Mouse (Mus musculus): Measurements from ENCODE around the gene Zbtb42. TPM values are rescaled to one million over a fixed set of nuclear protein-coding genes. Genes with fewer than 3 reads are reported as not detected.

Gene Zbtb42
- polyA plus RNA-seq, 1 experiment from 2014 or later: 4.9 TPM

- no peaks in the 10 kb centered on the region for H3K36me3 ChIP-seq (ENCODE audit: control insufficient read depth, insufficient read depth)
- peak overlapping the region; percentile 85 for H3K4me3 ChIP-seq (ENCODE audit: low read length)
- peak overlapping the region; percentile 99 for H3K9ac ChIP-seq (ENCODE audit: low read length)
- H3K27me3 ChIP-seq (ENCODE audit: control insufficient read depth, insufficient read depth, low read length): no peaks in the 10 kb centered on the region
- WGBS: 3% methylated on average over 54 of the region's 54 CpGs
- peak overlapping the region; percentile 81 for H3K4me2 ChIP-seq (ENCODE audit: low read depth, low read length)
- H3K9me3 ChIP-seq (replicated peaks; ENCODE audit: control insufficient read depth, low read length): no peaks in the 10 kb centered on the region
- peak overlapping the region; percentile 90 for H3K27ac ChIP-seq (ENCODE audit: low read length)
- peak; percentile 97 for ATAC-seq (replicated peaks; ENCODE audit: extremely low read depth, insufficient read depth, low FRiP score)
- peaks cover 15% of the 10 kb centered on the region for H3K4me1 ChIP-seq (ENCODE audit: control insufficient read depth, insufficient read depth, low read length)
Measured at GRCm38 (mm10) chr12:112693185-112694126, 14.8 kb downstream of the Zbtb42 start.

- no peak overlapping the region for H3K27ac ChIP-seq (ENCODE audit: low read length)
- H3K4me3 ChIP-seq (ENCODE audit: low read length): peak overlapping the region; percentile 85
- H3K9me3 ChIP-seq (replicated peaks; ENCODE audit: control insufficient read depth, low read length): no peaks in the 10 kb centered on the region
- no peak for ATAC-seq (replicated peaks; ENCODE audit: extremely low read depth, insufficient read depth, low FRiP score)
- H3K4me2 ChIP-seq (ENCODE audit: low read depth, low read length): peak overlapping the region; percentile 81
- WGBS: 74% methylated on average over 10 of the region's 10 CpGs
- H3K27me3 ChIP-seq (ENCODE audit: control insufficient read depth, insufficient read depth, low read length): no peaks in the 10 kb centered on the region
- peak overlapping the region; percentile 99 for H3K9ac ChIP-seq (ENCODE audit: low read length)
- H3K36me3 ChIP-seq (ENCODE audit: control insufficient read depth, insufficient read depth): no peaks in the 10 kb centered on the region
- H3K4me1 ChIP-seq (ENCODE audit: control insufficient read depth, insufficient read depth, low read length): peaks cover 13% of the 10 kb centered on the region
Measured at GRCm38 (mm10) chr12:112694127-112694475, 15.5 kb downstream of the Zbtb42 start.

GRCm38 (mm10) chr12:112696806-112697425 is 18.3 kb downstream of the Zbtb42 start:
- Histone ChIP-seq H3K27me3 (ENCODE audit: control insufficient read depth, insufficient read depth, low read length) (peaks cover 20% of the 10 kb centered on the region), H3K4me2 (ENCODE audit: low read depth, low read length) (no peak overlapping the region), H3K9me3 (replicated peaks; ENCODE audit: control insufficient read depth, low read length) (no peaks in the 10 kb centered on the region), H3K36me3 (ENCODE audit: control insufficient read depth, insufficient read depth) (no peaks in the 10 kb centered on the region), H3K4me3 (ENCODE audit: low read length) (no peak overlapping the region), H3K4me1 (ENCODE audit: control insufficient read depth, insufficient read depth, low read length) (peaks cover 18% of the 10 kb centered on the region), H3K27ac (ENCODE audit: low read length) (no peak overlapping the region), H3K9ac (ENCODE audit: low read length) (no peak overlapping the region)
- no peak for ATAC-seq (replicated peaks; ENCODE audit: extremely low read depth, insufficient read depth, low FRiP score)
- WGBS: 66% methylated on average over 3 of the region's 3 CpGs

GRCm38 (mm10) chr12:112700522-112700921 is 21.9 kb downstream of the Zbtb42 start:
- 8% methylated on average over 15 of the region's 15 CpGs for WGBS
- peak overlapping the region; percentile 22 for H3K4me3 ChIP-seq (ENCODE audit: low read length)
- H3K9ac ChIP-seq (ENCODE audit: low read length): peak overlapping the region; percentile 59
- H3K4me1 ChIP-seq (ENCODE audit: control insufficient read depth, insufficient read depth, low read length): peaks cover 5% of the 10 kb centered on the region
- no peak for ATAC-seq (replicated peaks; ENCODE audit: extremely low read depth, insufficient read depth, low FRiP score)
- H3K27me3 ChIP-seq (ENCODE audit: control insufficient read depth, insufficient read depth, low read length): peaks cover 28% of the 10 kb centered on the region
- peak overlapping the region; percentile 51 for H3K4me2 ChIP-seq (ENCODE audit: low read depth, low read length)
- no peaks in the 10 kb centered on the region for H3K9me3 ChIP-seq (replicated peaks; ENCODE audit: control insufficient read depth, low read length)
- no peaks in the 10 kb centered on the region for H3K36me3 ChIP-seq (ENCODE audit: control insufficient read depth, insufficient read depth)
- no peak overlapping the region for H3K27ac ChIP-seq (ENCODE audit: low read length)

- no peak overlapping the region for H3K4me3 ChIP-seq (ENCODE audit: low read length)
- peaks cover 28% of the 10 kb centered on the region for H3K27me3 ChIP-seq (ENCODE audit: control insufficient read depth, insufficient read depth, low read length)
- H3K4me2 ChIP-seq (ENCODE audit: low read depth, low read length): no peak overlapping the region
- no peak for ATAC-seq (replicated peaks; ENCODE audit: extremely low read depth, insufficient read depth, low FRiP score)
- no peak overlapping the region for H3K27ac ChIP-seq (ENCODE audit: low read length)
- no peaks in the 10 kb centered on the region for H3K9me3 ChIP-seq (replicated peaks; ENCODE audit: control insufficient read depth, low read length)
- no peak overlapping the region for H3K9ac ChIP-seq (ENCODE audit: low read length)
- WGBS: 39% methylated on average over 6 of the region's 6 CpGs
- H3K36me3 ChIP-seq (ENCODE audit: control insufficient read depth, insufficient read depth): no peaks in the 10 kb centered on the region
- H3K4me1 ChIP-seq (ENCODE audit: control insufficient read depth, insufficient read depth, low read length): peaks cover 7% of the 10 kb centered on the region
Measured at GRCm38 (mm10) chr12:112702374-112703320, 24.0 kb downstream of the Zbtb42 start.

DNA sequence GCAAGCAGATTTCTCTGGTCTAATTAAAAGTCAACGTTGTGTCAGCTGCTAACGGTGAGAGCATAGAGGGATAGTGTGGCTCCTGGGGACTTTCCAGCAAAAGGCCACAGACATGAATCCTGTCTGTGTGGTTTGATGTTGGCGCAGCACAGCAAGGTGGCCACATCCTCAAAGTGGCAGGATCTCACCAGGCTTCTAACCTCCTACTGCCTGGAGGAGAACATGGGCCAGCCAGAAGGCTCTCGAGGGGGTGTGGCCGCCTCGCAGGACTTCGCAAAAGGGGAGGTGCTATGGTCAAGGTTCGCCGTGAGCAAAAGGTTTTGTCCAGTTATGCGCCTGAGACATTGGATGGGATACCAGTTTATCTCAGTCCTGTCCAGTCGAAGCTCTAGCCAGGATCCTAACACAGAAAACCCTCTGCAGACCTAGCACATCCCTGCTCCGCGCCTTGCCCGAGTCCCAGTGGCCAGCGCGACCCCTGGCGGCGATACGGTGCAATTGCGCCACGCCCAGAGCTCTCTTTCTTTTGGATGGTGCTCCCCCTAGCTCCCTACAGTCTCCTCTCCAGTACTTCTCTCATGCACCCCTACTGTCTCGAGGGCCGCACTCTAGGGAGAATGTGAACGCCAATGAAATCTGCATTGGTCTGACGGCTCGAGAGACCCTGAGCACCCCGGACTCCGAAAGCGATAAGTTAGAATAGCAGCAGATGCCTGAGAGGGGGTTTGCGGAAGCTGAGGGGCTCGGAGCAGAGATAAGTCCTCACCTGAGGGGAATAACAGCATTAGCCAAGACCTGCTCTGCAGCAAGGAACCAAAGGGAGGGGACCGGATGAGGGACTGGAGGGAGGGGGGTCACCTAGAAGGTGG is 28.3 kb downstream of the Zbtb42 start:
- Histone ChIP-seq H3K4me1 (ENCODE audit: control insufficient read depth, insufficient read depth, low read length) (peaks cover 4% of the 10 kb centered on the region; the same call in 1 of the 2 replicates), H3K4me2 (ENCODE audit: low read depth, low read length) (peak overlapping the region; percentile 60), H3K27me3 (ENCODE audit: control insufficient read depth, insufficient read depth, low read length) (peaks cover 14% of the 10 kb centered on the region), H3K9me3 (replicated peaks; ENCODE audit: control insufficient read depth, low read length) (no peaks in the 10 kb centered on the region; the same call in 1 of the 2 replicates), H3K4me3 (ENCODE audit: low read length) (peak overlapping the region; percentile 32), H3K9ac (ENCODE audit: low read length) (peak overlapping the region; percentile 30; the same call in 1 of the 2 replicates), H3K27ac (ENCODE audit: low read length) (no peak overlapping the region), H3K36me3 (ENCODE audit: control insufficient read depth, insufficient read depth) (no peaks in the 10 kb centered on the region)
- peak; percentile 79 for ATAC-seq (replicated peaks; ENCODE audit: extremely low read depth, insufficient read depth, low FRiP score)
- WGBS: 9% methylated on average over 32 of the region's 32 CpGs

DNA sequence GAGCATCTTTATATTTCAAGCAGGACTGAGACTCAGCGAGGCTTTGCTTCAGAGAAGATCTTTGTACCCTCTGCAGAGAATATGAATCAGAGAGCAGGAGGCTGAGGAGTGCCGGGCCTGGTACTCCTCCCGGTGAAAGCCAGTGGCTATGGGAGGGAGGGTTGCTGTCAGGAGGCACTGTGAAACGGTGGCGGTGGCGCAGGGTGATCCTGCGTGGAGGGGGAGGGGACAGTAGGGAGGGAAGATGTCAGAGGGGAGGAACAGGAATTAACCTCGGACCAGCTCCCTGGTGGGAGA is 28.9 kb downstream of the Zbtb42 start:
- H3K36me3 ChIP-seq (ENCODE audit: control insufficient read depth, insufficient read depth): no peaks in the 10 kb centered on the region
- ATAC-seq (replicated peaks; ENCODE audit: extremely low read depth, insufficient read depth, low FRiP score): no peak
- no peak overlapping the region for H3K4me2 ChIP-seq (ENCODE audit: low read depth, low read length)
- no peak overlapping the region for H3K4me3 ChIP-seq (ENCODE audit: low read length)
- no peak overlapping the region for H3K27ac ChIP-seq (ENCODE audit: low read length)
- no peaks in the 10 kb centered on the region; the same call in 1 of the 2 replicates for H3K9me3 ChIP-seq (replicated peaks; ENCODE audit: control insufficient read depth, low read length)
- peaks cover 12% of the 10 kb centered on the region for H3K27me3 ChIP-seq (ENCODE audit: control insufficient read depth, insufficient read depth, low read length)
- peaks cover 4% of the 10 kb centered on the region; the same call in 1 of the 2 replicates for H3K4me1 ChIP-seq (ENCODE audit: control insufficient read depth, insufficient read depth, low read length)
- 15% methylated on average over 8 of the region's 8 CpGs for WGBS
- H3K9ac ChIP-seq (ENCODE audit: low read length): no peak overlapping the region

DNA sequence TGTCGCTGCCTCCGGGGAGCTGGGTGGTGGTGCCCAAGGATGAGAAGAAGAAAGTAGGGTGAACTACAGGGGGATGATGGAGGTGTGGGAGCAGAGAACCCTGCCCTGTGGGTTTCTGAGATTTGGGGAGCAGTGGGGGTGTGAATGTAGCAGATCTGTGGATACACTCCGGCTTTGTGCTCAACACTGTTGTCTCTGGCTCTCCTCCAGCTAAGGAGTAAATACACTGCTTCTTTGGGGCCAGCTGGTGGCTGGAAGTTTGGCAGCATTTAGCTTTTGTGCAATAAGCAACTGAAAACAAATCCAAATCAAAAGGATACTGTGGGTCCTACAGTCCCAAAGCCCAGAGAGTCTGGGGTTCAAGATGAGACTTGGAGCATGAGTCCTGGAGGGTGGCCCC is 35.4 kb downstream of the Zbtb42 start:
- H3K9ac ChIP-seq (ENCODE audit: low read length): no peak overlapping the region
- H3K27ac ChIP-seq (ENCODE audit: low read length): no peak overlapping the region
- H3K27me3 ChIP-seq (ENCODE audit: control insufficient read depth, insufficient read depth, low read length): no peaks in the 10 kb centered on the region
- H3K4me3 ChIP-seq (ENCODE audit: low read length): no peak overlapping the region
- peaks cover 3% of the 10 kb centered on the region for H3K9me3 ChIP-seq (replicated peaks; ENCODE audit: control insufficient read depth, low read length)
- WGBS: 60% methylated on average over 3 of the region's 3 CpGs
- no peaks in the 10 kb centered on the region for H3K36me3 ChIP-seq (ENCODE audit: control insufficient read depth, insufficient read depth)
- no peak overlapping the region for H3K4me2 ChIP-seq (ENCODE audit: low read depth, low read length)
- no peak for ATAC-seq (replicated peaks; ENCODE audit: extremely low read depth, insufficient read depth, low FRiP score)
- H3K4me1 ChIP-seq (ENCODE audit: control insufficient read depth, insufficient read depth, low read length): peaks cover 4% of the 10 kb centered on the region; the same call in 1 of the 2 replicates

Measured in heart, embryonic 16.5 days (tissue).